ENCODE assay signal across 22 mouse cellular contexts in genomic region chr5:91783966-91784365, GRCm38 (mm10).
"Had no signal": no experiment of that assay in that cellular context is flagged by ENCODE, and none has a peak within 500 bp of the region (broad histone marks: within the 10 kb centered on the region; RNA-seq: fewer than 3 reads in every experiment).

No protein-coding gene starts in this region.

- H3K9ac ChIP-seq: heart, embryonic 13.5 days; heart, embryonic 15.5 days; hindbrain, embryonic 12.5 days; hindbrain, embryonic 14.5 days; intestine, embryonic 15.5 days; limb, embryonic 13.5 days; limb, embryonic 15.5 days; liver, embryonic 12.5 days; liver, embryonic 14.5 days had no signal

- DNase-seq: gastrocnemius, adult 2 months; gastrocnemius, postnatal 10 days; gastrocnemius, postnatal 25 days; heart, adult 18-20 months; heart, postnatal 14 days; heart, postnatal 36 days; kidney, adult 18-20 months; kidney, adult 8-10 months; kidney, postnatal 10 days; kidney, postnatal 25 days; kidney, postnatal 4 days; left cerebral cortex, postnatal 4 days had no signal

- H3K27ac ChIP-seq: gastrocnemius, adult 2 months; heart, embryonic 13.5 days; heart, embryonic 15.5 days; hindbrain, embryonic 12.5 days; hindbrain, embryonic 14.5 days; intestine, embryonic 15.5 days; layer of hippocampus, adult 2 months; limb, embryonic 13.5 days; limb, embryonic 15.5 days; liver, embryonic 12.5 days; liver, embryonic 14.5 days had no signal

- H3K9me3 ChIP-seq: heart, embryonic 13.5 days; heart, embryonic 15.5 days; hindbrain, embryonic 12.5 days; intestine, embryonic 15.5 days; limb, embryonic 13.5 days; limb, embryonic 15.5 days; liver, embryonic 12.5 days had no signal

- H3K36me3 ChIP-seq: heart, embryonic 13.5 days; heart, embryonic 15.5 days; hindbrain, embryonic 12.5 days; intestine, embryonic 15.5 days; limb, embryonic 13.5 days; limb, embryonic 15.5 days; liver, embryonic 12.5 days had no signal

- H3K4me3 ChIP-seq: gastrocnemius, adult 2 months; heart, embryonic 13.5 days; heart, embryonic 15.5 days; hindbrain, embryonic 12.5 days; intestine, embryonic 15.5 days; layer of hippocampus, adult 2 months; limb, embryonic 13.5 days; limb, embryonic 15.5 days; liver, embryonic 12.5 days had no signal

- H3K4me1 ChIP-seq: heart, embryonic 13.5 days; heart, embryonic 15.5 days; hindbrain, embryonic 12.5 days; intestine, embryonic 15.5 days; limb, embryonic 13.5 days; limb, embryonic 15.5 days; liver, embryonic 12.5 days had no signal

- H3K27me3 ChIP-seq: heart, embryonic 13.5 days; heart, embryonic 15.5 days; hindbrain, embryonic 12.5 days; intestine, embryonic 15.5 days; limb, embryonic 13.5 days; limb, embryonic 15.5 days; liver, embryonic 12.5 days had no signal
